Mouse (Mus musculus): ENCODE results near the gene Mttp. TPM values are rescaled to one million over a fixed set of nuclear protein-coding genes. Genes with fewer than 3 reads are reported as not detected.

The Mttp gene
- total and polyA plus RNA-seq, 2 experiments from 2014 or later = 4.5 to 6.6 TPM

GRCm38 (mm10) chr3:138043316-138043715 is 101.5 kb downstream of the Mttp start:
- Histone ChIP-seq H3K4me3 (ENCODE audit: low read length) (no peak overlapping the region), H3K36me3 (ENCODE audit: insufficient read depth, low read length) (no peaks in the 10 kb centered on the region), H3K4me1 (ENCODE audit: insufficient read depth, low read length) (no peaks in the 10 kb centered on the region), H3K4me2 (ENCODE audit: low read depth, low read length) (no peak overlapping the region), H3K9ac (replicated peaks; ENCODE audit: low read length) (no peak overlapping the region), H3K27me3 (ENCODE audit: insufficient read depth, low read length) (no peaks in the 10 kb centered on the region), H3K9me3 (ENCODE audit: low read length) (0 out of 2 replicates have a peak, but pooled peaks cover 4% of the 10 kb centered on the region), H3K27ac (no peak overlapping the region)
- TF ChIP-seq CTCF (IDR thresholded peaks at IDR 0.05; ENCODE audit: low read depth) = no peak
- 47% methylated on average over 7 of the region's 7 CpGs for WGBS
- DNase-seq (ENCODE audit: low spot score) = no peak
- no peak for ATAC-seq

DNA sequence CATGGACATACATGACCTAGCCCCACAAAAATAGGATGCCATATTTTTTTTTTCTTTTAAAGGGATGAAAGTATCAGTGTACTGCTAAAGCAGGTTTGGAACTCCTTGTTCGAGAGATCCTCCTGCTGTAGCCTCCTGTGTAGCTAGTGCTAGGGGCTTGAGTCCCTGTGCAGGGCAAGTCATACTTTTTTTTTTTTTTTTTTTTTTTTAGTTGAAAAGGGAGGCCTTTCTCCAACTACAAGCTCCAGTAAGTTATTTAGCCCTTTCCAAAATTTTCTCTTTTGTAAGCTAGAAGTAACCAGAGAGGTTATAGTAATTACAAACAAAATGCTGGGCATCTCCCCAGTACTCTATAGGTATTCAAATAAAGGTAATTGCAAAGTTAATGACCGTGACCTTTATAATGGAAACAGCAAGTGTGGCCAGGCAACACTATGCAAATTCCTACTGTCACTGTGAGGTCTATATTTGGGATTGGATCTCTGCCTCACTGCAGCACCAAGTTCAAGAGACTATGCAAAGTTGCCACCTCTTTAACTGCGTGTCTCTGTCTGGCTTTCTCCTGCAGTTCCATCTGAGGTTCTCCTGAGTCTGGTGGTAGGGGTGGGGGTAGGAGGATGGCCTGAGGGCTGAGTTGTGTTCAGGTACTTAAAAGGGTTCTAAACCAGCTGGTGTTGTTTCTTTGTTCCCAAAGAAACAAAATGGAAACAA is 103.0 kb downstream of the Mttp start:
- DNase-seq (ENCODE audit: low spot score) (no peak), ATAC-seq (no peak)
- WGBS = 42% methylated on average over 3 of the region's 3 CpGs
- no peaks in the 10 kb centered on the region for H3K36me3 ChIP-seq (ENCODE audit: insufficient read depth, low read length)
- no peak overlapping the region for H3K27ac ChIP-seq
- no peak overlapping the region for H3K9ac ChIP-seq (replicated peaks; ENCODE audit: low read length)
- H3K4me1 ChIP-seq (ENCODE audit: insufficient read depth, low read length) = no peaks in the 10 kb centered on the region
- no peak overlapping the region for H3K4me2 ChIP-seq (ENCODE audit: low read depth, low read length)
- H3K9me3 ChIP-seq (ENCODE audit: low read length) = 0 out of 2 replicates have a peak, but pooled peaks cover 4% of the 10 kb centered on the region
- H3K4me3 ChIP-seq (ENCODE audit: low read length) = no peak overlapping the region
- no peaks in the 10 kb centered on the region for H3K27me3 ChIP-seq (ENCODE audit: insufficient read depth, low read length)
- no peak for TF ChIP-seq CTCF (IDR thresholded peaks at IDR 0.05; ENCODE audit: low read depth)

DNA sequence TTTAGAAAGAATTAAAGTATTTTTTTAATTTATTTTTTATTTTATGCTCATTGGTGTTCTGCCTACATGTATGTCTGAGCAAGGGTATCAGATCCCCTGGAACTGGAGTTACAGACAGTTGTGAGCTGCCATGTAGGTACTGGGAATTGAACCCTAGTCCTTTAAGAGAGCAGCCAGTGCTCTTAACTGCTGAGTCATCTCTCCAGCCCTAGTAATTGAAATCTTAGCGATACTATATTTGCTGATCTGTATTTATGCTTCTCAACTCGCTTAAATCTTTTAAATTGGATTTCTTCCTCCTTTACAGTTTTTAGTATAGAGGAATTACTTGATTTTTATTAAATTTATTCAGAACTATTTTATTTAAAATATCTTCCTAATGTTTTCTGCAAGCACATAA is 103.8 kb downstream of the Mttp start:
- Histone ChIP-seq H3K4me3 (ENCODE audit: low read length) (no peak overlapping the region), H3K27ac (no peak overlapping the region), H3K9me3 (ENCODE audit: low read length) (0 out of 2 replicates have a peak, but pooled peaks cover 4% of the 10 kb centered on the region), H3K9ac (replicated peaks; ENCODE audit: low read length) (no peak overlapping the region), H3K4me1 (ENCODE audit: insufficient read depth, low read length) (no peaks in the 10 kb centered on the region), H3K4me2 (ENCODE audit: low read depth, low read length) (no peak overlapping the region), H3K36me3 (ENCODE audit: insufficient read depth, low read length) (no peaks in the 10 kb centered on the region), H3K27me3 (ENCODE audit: insufficient read depth, low read length) (no peaks in the 10 kb centered on the region)
- 75% methylated on average over 2 of the region's 2 CpGs for WGBS
- DNase-seq (ENCODE audit: low spot score) = no peak
- TF ChIP-seq CTCF (IDR thresholded peaks at IDR 0.05; ENCODE audit: low read depth) = no peak
- no peak for ATAC-seq

Other genes with a start within 250 kb of the Mttp start
- gene Lamtor3, start 226.5 kb downstream of the Mttp start, total RNA-seq (2014; rRNA removed) = 78.9 and 84.2 TPM in 2 replicates
- 108 and 112 TPM in 2 replicates for gene Lamtor3, start 226.5 kb downstream of the Mttp start, polyA plus RNA-seq (2015; fragmentation: Nextera tagmentation; extraction: Ambion mirVana)
- 1.3 and 2.6 TPM in 2 replicates for gene Dapp1, start 163.4 kb downstream of the Mttp start, total RNA-seq (2014; rRNA removed)
- gene Dapp1, start 163.4 kb downstream of the Mttp start, polyA plus RNA-seq (2015; fragmentation: Nextera tagmentation; extraction: Ambion mirVana) = 1.9 and 2.3 TPM in 2 replicates
- 0.10 and 0.22 TPM in 2 replicates for gene 1110002E22Rik, start 79.9 kb downstream of the Mttp start, total RNA-seq (2014; rRNA removed)
- 0.05 and 0.09 TPM in 2 replicates for gene 1110002E22Rik, start 79.9 kb downstream of the Mttp start, polyA plus RNA-seq (2015; fragmentation: Nextera tagmentation; extraction: Ambion mirVana)
- not detected in 2 replicates for gene Gm5105, start 77.6 kb downstream of the Mttp start, total RNA-seq (2014; rRNA removed)
- gene Gm5105, start 77.6 kb downstream of the Mttp start, polyA plus RNA-seq (2015; fragmentation: Nextera tagmentation; extraction: Ambion mirVana) = 0.11 and 0.18 TPM in 2 replicates
- gene Trmt10a, start 1.5 kb downstream of the Mttp start, total RNA-seq (2014; rRNA removed) = 2.8 and 3.1 TPM in 2 replicates
- gene Trmt10a, start 1.5 kb downstream of the Mttp start, polyA plus RNA-seq (2015; fragmentation: Nextera tagmentation; extraction: Ambion mirVana) = 8.7 and 9.3 TPM in 2 replicates
- gene 4930579F01Rik, start 48.9 kb upstream of the Mttp start, total RNA-seq (2014; rRNA removed) = not detected in 2 replicates
- gene 4930579F01Rik, start 48.9 kb upstream of the Mttp start, polyA plus RNA-seq (2015; fragmentation: Nextera tagmentation; extraction: Ambion mirVana) = 0.09 TPM in 1 of 2 replicates, not detected in the other
- 0.22 and 0.37 TPM in 2 replicates for gene Adh7, start 72.8 kb upstream of the Mttp start, total RNA-seq (2014; rRNA removed)
- 0.70 and 1.2 TPM in 2 replicates for gene Adh7, start 72.8 kb upstream of the Mttp start, polyA plus RNA-seq (2015; fragmentation: Nextera tagmentation; extraction: Ambion mirVana)
- gene Adh1, start 116.0 kb upstream of the Mttp start, total RNA-seq (2014; rRNA removed) = 0.97 and 1.3 TPM in 2 replicates
- 3.8 and 4.5 TPM in 2 replicates for gene Adh1, start 116.0 kb upstream of the Mttp start, polyA plus RNA-seq (2015; fragmentation: Nextera tagmentation; extraction: Ambion mirVana)
- gene Adh6a, start 168.3 kb upstream of the Mttp start, total RNA-seq (2014; rRNA removed) = not detected in 2 replicates
- not detected in 2 replicates for gene Adh6a, start 168.3 kb upstream of the Mttp start, polyA plus RNA-seq (2015; fragmentation: Nextera tagmentation; extraction: Ambion mirVana)
- 0.16 TPM in 1 of 2 replicates, not detected in the other for gene Adh6b, start 196.8 kb upstream of the Mttp start, total RNA-seq (2014; rRNA removed)
- gene Adh6b, start 196.8 kb upstream of the Mttp start, polyA plus RNA-seq (2015; fragmentation: Nextera tagmentation; extraction: Ambion mirVana) = 0.19 and 0.20 TPM in 2 replicates

All from hindbrain, postnatal 0 days (tissue).